Mouse (Mus musculus) forebrain, embryonic 14.5 days (tissue): ENCODE results near the gene Akap2. TPM values are rescaled to one million over a fixed set of nuclear protein-coding genes. Genes with fewer than 3 reads are reported as not detected.
"Not testable (repeated sequence)": the region's sequence is repeated elsewhere in the genome, so short reads cannot be mapped to it uniquely, and the experiment has no call there.

Source experiments
- ATAC-seq: fragments of 200-750 bp; cut with Nextera tagmentation; 2 replicates; pipeline ENCODE4 v1.8.0; 2017; ENCODE audit warnings: mild to moderate bottlenecking, moderate library complexity
- DNase-seq: peaks from one replicate; pipeline ENCODE4 v3.0.0-alpha.2; 2015; ENCODE audit warnings: low spot score
- H3K27ac ChIP-seq: fragments of 300-500 bp; sonication (generic); 2 replicates; pipeline ENCODE4 v1.5.1; 2014; ENCODE audit warnings: low read depth, mild to moderate bottlenecking, control low read depth, low read length, moderate library complexity
- H3K27me3 ChIP-seq: fragments of 300-500 bp; sonication (generic); replicated peaks from 2 replicates; pipeline ENCODE4 v1.6.1; 2014; ENCODE audit warnings: low read length, control low read depth, mixed read lengths; ENCODE audit not compliant: control insufficient read depth, insufficient read depth
- H3K36me3 ChIP-seq: fragments of 300-500 bp; sonication (generic); 2 replicates; pipeline ENCODE4 v1.6.1; 2014; ENCODE audit warnings: low read length, control low read depth; ENCODE audit not compliant: control insufficient read depth, insufficient read depth
- H3K4me1 ChIP-seq: fragments of 300-500 bp; sonication (generic); 2 replicates; pipeline ENCODE4 v1.6.1; 2014; ENCODE audit warnings: antibody characterized with exemption, low read length, control low read depth; ENCODE audit not compliant: control insufficient read depth, insufficient read depth
- H3K4me2 ChIP-seq: fragments of 300-500 bp; sonication (generic); 2 replicates; pipeline ENCODE4 v1.6.1; 2014; ENCODE audit warnings: mild to moderate bottlenecking, control low read depth, low read length
- H3K4me3 ChIP-seq: fragments of 300-500 bp; sonication (generic); 2 replicates; pipeline ENCODE4 v1.5.1; 2014; ENCODE audit warnings: low read depth, low read length, control low read depth
- H3K9ac ChIP-seq: fragments of 300-500 bp; sonication (generic); 2 replicates; pipeline ENCODE4 v1.6.1; 2014; ENCODE audit warnings: mild to moderate bottlenecking, low read length, control low read depth, moderate library complexity
- H3K9me3 ChIP-seq: fragments of 300-500 bp; sonication (generic); replicated peaks from 2 replicates; pipeline ENCODE4 v1.6.1; 2016; ENCODE audit warnings: low read length, control low read depth, mixed read lengths; ENCODE audit not compliant: control insufficient read depth
- WGBS: fragments of 180-500 bp; shearing (Covaris S2); extraction: QIAGEN DNeasy Blood & Tissue Kit; methylation state at CpG from one replicate; pipeline ENCODE4 v1.1.7; 2014; 5-methylcytosine and 5-hydroxymethylcytosine counted together
- polyA plus RNA-seq: library from polyadenylated mRNA; unstranded; fragments of >200 nt; fragmentation: Nextera tagmentation; extraction: Ambion mirVana; gene quantifications from 2 replicates; pipeline ENCODE4 v1.2.1, GENCODE M21; 2014

Akap2 gene
- polyA plus RNA-seq, 1 experiment from 2014 or later, result 5.0 TPM

GRCm38 (mm10) chr4:57885186-57885585 is 167.7 kb downstream of the Akap2 start:
- no peaks in the 10 kb centered on the region for H3K27me3 ChIP-seq
- H3K9me3 ChIP-seq, result no peaks in the 10 kb centered on the region
- H3K9ac ChIP-seq, result no peak overlapping the region
- H3K4me2 ChIP-seq, result no peak overlapping the region
- H3K27ac ChIP-seq, result no peak overlapping the region
- H3K36me3 ChIP-seq, result no peaks in the 10 kb centered on the region
- no peak for ATAC-seq
- H3K4me3 ChIP-seq, result no peak overlapping the region
- no peak for DNase-seq
- peaks cover 3% of the 10 kb centered on the region; the same call in 1 of the 2 replicates for H3K4me1 ChIP-seq
- WGBS, result 62% methylated on average over 2 of the region's 2 CpGs

- H3K27me3 ChIP-seq, result no peaks in the 10 kb centered on the region
- H3K4me2 ChIP-seq, result no peak overlapping the region
- no peaks in the 10 kb centered on the region for H3K9me3 ChIP-seq
- H3K4me1 ChIP-seq, result peaks cover 3% of the 10 kb centered on the region; the same call in 1 of the 2 replicates
- ATAC-seq, result peak; percentile 37
- whole genome bisulfite sequencing, result 52% methylated on average over 11 of the region's 11 CpGs
- no peak overlapping the region for H3K9ac ChIP-seq
- H3K4me3 ChIP-seq, result no peak overlapping the region
- peak; percentile 68 for DNase-seq
- H3K36me3 ChIP-seq, result no peaks in the 10 kb centered on the region
- H3K27ac ChIP-seq, result no peak overlapping the region
Measured at GRCm38 (mm10) chr4:57886066-57886887, 168.8 kb downstream of the Akap2 start.

- H3K4me2 ChIP-seq, result no peak overlapping the region
- H3K4me3 ChIP-seq, result no peak overlapping the region
- no peak overlapping the region for H3K27ac ChIP-seq
- H3K9ac ChIP-seq, result no peak overlapping the region
- ATAC-seq, result no peak
- no peaks in the 10 kb centered on the region for H3K9me3 ChIP-seq
- H3K36me3 ChIP-seq, result no peaks in the 10 kb centered on the region
- no peak for DNase-seq
- H3K27me3 ChIP-seq, result no peaks in the 10 kb centered on the region
- WGBS, result 94% methylated on average over 3 of the region's 3 CpGs
- peaks cover 3% of the 10 kb centered on the region; the same call in 1 of the 2 replicates for H3K4me1 ChIP-seq
Measured at GRCm38 (mm10) chr4:57886888-57887230, 169.4 kb downstream of the Akap2 start.

- DNase-seq (no peak), ATAC-seq (no peak)
- Histone ChIP-seq H3K9me3 (no peaks in the 10 kb centered on the region), H3K36me3 (no peaks in the 10 kb centered on the region), H3K4me2 (no peak overlapping the region), H3K4me3 (no peak overlapping the region), H3K27ac (no peak overlapping the region), H3K4me1 (peaks cover 3% of the 10 kb centered on the region; the same call in 1 of the 2 replicates), H3K27me3 (no peaks in the 10 kb centered on the region), H3K9ac (no peak overlapping the region)
- WGBS, result 91% methylated on average over 2 of the region's 2 CpGs
Measured at GRCm38 (mm10) chr4:57888246-57888645, 170.8 kb downstream of the Akap2 start.

GRCm38 (mm10) chr4:57888978-57889377 is 171.5 kb downstream of the Akap2 start:
- not testable (repeated sequence) for H3K4me3 ChIP-seq, H3K9ac ChIP-seq, H3K27ac ChIP-seq, H3K4me1 ChIP-seq, H3K36me3 ChIP-seq, H3K9me3 ChIP-seq, ATAC-seq, DNase-seq, H3K4me2 ChIP-seq, H3K27me3 ChIP-seq
- WGBS, result 100% methylated on average over 1 of the region's 1 CpGs

- ATAC-seq (no peak), DNase-seq (no peak)
- Histone ChIP-seq H3K4me2 (no peak overlapping the region), H3K27ac (no peak overlapping the region), H3K4me3 (no peak overlapping the region), H3K9me3 (no peaks in the 10 kb centered on the region), H3K9ac (no peak overlapping the region), H3K36me3 (no peaks in the 10 kb centered on the region), H3K4me1 (peaks cover 3% of the 10 kb centered on the region; the same call in 1 of the 2 replicates), H3K27me3 (no peaks in the 10 kb centered on the region)
- 80% methylated on average over 8 of the region's 8 CpGs for WGBS
Measured at GRCm38 (mm10) chr4:57889773-57890172, 172.3 kb downstream of the Akap2 start.

- 57% methylated on average over 10 of the region's 10 CpGs for WGBS
- H3K4me1 ChIP-seq, result no peaks in the 10 kb centered on the region
- H3K27me3 ChIP-seq, result no peaks in the 10 kb centered on the region
- no peak overlapping the region for H3K9ac ChIP-seq
- H3K4me2 ChIP-seq, result no peak overlapping the region
- DNase-seq (peak; percentile 54), ATAC-seq (peak; percentile 75)
- no peaks in the 10 kb centered on the region for H3K36me3 ChIP-seq
- H3K27ac ChIP-seq, result no peak overlapping the region
- no peak overlapping the region for H3K4me3 ChIP-seq
- no peaks in the 10 kb centered on the region for H3K9me3 ChIP-seq
Measured at GRCm38 (mm10) chr4:57892001-57892586, 174.6 kb downstream of the Akap2 start.

GRCm38 (mm10) chr4:57895140-57895539 is 177.7 kb downstream of the Akap2 start:
- WGBS, result 28% methylated on average over 5 of the region's 5 CpGs
- no peaks in the 10 kb centered on the region for H3K27me3 ChIP-seq
- H3K36me3 ChIP-seq, result no peaks in the 10 kb centered on the region
- no peak overlapping the region for H3K9ac ChIP-seq
- H3K4me3 ChIP-seq, result no peak overlapping the region
- no peak for ATAC-seq
- no peaks in the 10 kb centered on the region for H3K4me1 ChIP-seq
- no peak for DNase-seq
- no peaks in the 10 kb centered on the region for H3K9me3 ChIP-seq
- no peak overlapping the region for H3K4me2 ChIP-seq
- no peak overlapping the region for H3K27ac ChIP-seq

- Histone ChIP-seq H3K4me3 (no peak overlapping the region), H3K4me2 (no peak overlapping the region), H3K27me3 (no peaks in the 10 kb centered on the region), H3K27ac (no peak overlapping the region), H3K9me3 (no peaks in the 10 kb centered on the region), H3K4me1 (no peaks in the 10 kb centered on the region), H3K9ac (no peak overlapping the region), H3K36me3 (no peaks in the 10 kb centered on the region)
- no peak for ATAC-seq
- DNase-seq, result no peak
- 74% methylated on average over 6 of the region's 6 CpGs for WGBS
Measured at GRCm38 (mm10) chr4:57895902-57896301, 178.4 kb downstream of the Akap2 start.
